Mouse (Mus musculus): Measurements from ENCODE around the gene Sh2d5. TPM values are rescaled to one million over a fixed set of nuclear protein-coding genes. Genes with fewer than 3 reads are reported as not detected.
A peak's percentile ranks its signal among the peaks of the same experiment; 100 is the strongest.

Gene Sh2d5
- polyA plus RNA-seq, 1 experiment from 2014 or later: 21.6 TPM

DNA sequence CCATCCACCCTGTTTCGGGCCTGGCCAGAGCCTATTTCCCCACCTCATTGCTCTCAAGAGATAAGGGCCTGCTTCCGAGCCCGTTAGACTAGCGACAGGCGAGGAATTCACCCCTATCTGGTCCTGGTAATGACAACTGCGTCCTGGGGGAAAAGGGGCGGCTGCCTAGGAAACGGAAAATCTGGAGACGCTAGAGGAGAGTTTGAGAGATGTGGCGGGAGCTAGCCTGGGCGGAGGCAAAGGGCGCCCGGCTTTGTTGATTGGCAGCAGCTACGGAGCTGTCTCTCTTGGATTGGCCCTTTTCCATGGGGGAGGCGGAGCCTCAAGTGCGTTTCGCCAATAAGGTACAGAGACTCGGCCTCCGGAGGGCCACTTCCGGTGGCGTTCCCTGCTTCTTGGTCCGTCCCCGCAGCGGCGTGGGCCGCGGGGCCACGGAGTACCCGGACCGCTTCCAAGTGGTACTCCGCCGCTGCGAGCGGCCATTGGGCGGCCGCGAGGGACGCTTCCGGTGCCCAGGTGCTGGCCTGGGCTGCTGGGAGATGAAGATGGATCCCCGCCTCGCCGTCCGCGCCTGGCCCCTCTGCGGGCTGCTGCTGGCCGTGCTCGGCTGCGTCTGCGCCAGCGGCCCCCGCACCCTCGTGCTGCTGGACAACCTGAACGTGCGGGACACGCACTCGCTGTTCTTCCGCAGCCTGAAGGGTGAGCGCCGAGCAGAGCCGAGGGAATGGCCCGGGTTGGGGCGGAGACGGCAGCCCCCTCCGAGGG, 54.3 kb downstream of the Sh2d5 start, which contains the start of gene Ddost:
Gene Ddost (plus strand): TSS at position 391 of the 765 bp plus-strand sequence.
- H3K4me2 ChIP-seq (ENCODE audit: low read length): peak within 1 kb of the TSS; percentile 84
- under 1% methylated on average over 60 of the region's 64 CpGs for WGBS
- peak within 1 kb of the TSS; percentile 95 for H3K4me3 ChIP-seq (ENCODE audit: low read length)
- peak; percentile 99 for ATAC-seq
- H3K36me3 ChIP-seq (ENCODE audit: control insufficient read depth, insufficient read depth, low read length): 0 out of 2 replicates have a peak, but pooled peaks cover 4% of the 10 kb centered on the region
- H3K9ac ChIP-seq (ENCODE audit: low read depth, low read length): peak within 1 kb of the TSS; percentile 94
- no peaks in the 10 kb centered on the region for H3K27me3 ChIP-seq (replicated peaks; ENCODE audit: control insufficient read depth, insufficient read depth, low read length)
- H3K27ac ChIP-seq (ENCODE audit: low read depth, low read length): peak within 1 kb of the TSS; percentile 84
- no peaks in the 10 kb centered on the region for H3K9me3 ChIP-seq (ENCODE audit: control insufficient read depth, low read length)
- peaks cover 28% of the 10 kb centered on the region for H3K4me1 ChIP-seq (ENCODE audit: control insufficient read depth, insufficient read depth, low read depth, low read length)

DNA sequence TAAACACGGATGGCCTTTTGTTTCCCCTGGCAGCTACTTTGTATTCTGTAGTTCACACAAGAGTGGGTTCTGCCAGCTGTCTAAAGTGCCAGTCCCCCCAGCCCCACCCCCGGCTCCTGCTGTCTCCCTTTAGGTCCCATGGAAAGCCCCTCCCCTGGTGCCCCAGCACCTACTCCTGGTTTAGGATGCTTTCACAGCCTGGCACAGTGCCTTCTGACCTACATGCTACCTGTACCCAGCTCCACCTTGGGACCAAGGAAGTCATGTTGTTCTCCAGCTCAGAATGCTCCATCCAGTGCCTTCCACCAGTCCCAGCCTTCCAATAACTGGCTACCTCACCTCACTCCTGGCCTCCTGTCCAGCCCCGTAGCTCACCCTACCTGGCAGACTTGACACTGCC, 56.8 kb downstream of the Sh2d5 start:
- WGBS: 80% methylated on average over 3 of the region's 3 CpGs
- H3K4me2 ChIP-seq (ENCODE audit: low read length): no peak overlapping the region
- no peaks in the 10 kb centered on the region for H3K9me3 ChIP-seq (ENCODE audit: control insufficient read depth, low read length)

DNA sequence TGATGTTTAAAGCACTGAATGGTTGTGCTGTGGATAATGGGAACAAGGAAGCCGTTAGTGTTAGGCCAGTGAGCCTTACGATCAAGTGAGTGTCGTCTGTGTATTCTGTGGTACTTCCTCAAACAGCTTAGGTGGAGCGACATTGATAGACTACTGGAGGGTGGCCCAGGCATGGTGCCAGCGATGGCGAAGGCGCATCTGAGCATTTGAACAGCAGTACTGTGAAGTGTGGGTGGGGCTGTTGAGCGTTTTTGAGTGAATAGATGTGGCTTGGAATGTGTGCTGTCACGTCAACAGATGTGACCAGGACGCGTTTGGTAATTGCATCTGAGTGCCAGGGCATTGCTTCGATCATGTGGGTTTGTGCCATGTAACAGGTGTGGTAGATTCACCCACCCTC, 57.5 kb downstream of the Sh2d5 start:
- H3K4me2 ChIP-seq (ENCODE audit: low read length): no peak overlapping the region
- H3K36me3 ChIP-seq (ENCODE audit: control insufficient read depth, insufficient read depth, low read length): peaks cover 26% of the 10 kb centered on the region
- whole genome bisulfite sequencing: 85% methylated on average over 12 of the region's 12 CpGs
- no peaks in the 10 kb centered on the region for H3K9me3 ChIP-seq (ENCODE audit: control insufficient read depth, low read length)
- H3K27ac ChIP-seq (ENCODE audit: low read depth, low read length): no peak overlapping the region
- ATAC-seq: no peak
- no peak overlapping the region for H3K9ac ChIP-seq (ENCODE audit: low read depth, low read length)
- peaks cover 28% of the 10 kb centered on the region for H3K4me1 ChIP-seq (ENCODE audit: control insufficient read depth, insufficient read depth, low read depth, low read length)
- no peaks in the 10 kb centered on the region for H3K27me3 ChIP-seq (replicated peaks; ENCODE audit: control insufficient read depth, insufficient read depth, low read length)
- no peak overlapping the region for H3K4me3 ChIP-seq (ENCODE audit: low read length)

More for the DNA sequence above, 56.8 kb downstream of the Sh2d5 start:
- H3K27me3 ChIP-seq (replicated peaks; ENCODE audit: control insufficient read depth, insufficient read depth, low read length): no peaks in the 10 kb centered on the region
- no peak overlapping the region for H3K9ac ChIP-seq (ENCODE audit: low read depth, low read length)
- no peak for ATAC-seq
- H3K36me3 ChIP-seq (ENCODE audit: control insufficient read depth, insufficient read depth, low read length): peaks cover 22% of the 10 kb centered on the region
- peaks cover 28% of the 10 kb centered on the region for H3K4me1 ChIP-seq (ENCODE audit: control insufficient read depth, insufficient read depth, low read depth, low read length)
- H3K4me3 ChIP-seq (ENCODE audit: low read length): no peak overlapping the region
- H3K27ac ChIP-seq (ENCODE audit: low read depth, low read length): no peak overlapping the region

DNA sequence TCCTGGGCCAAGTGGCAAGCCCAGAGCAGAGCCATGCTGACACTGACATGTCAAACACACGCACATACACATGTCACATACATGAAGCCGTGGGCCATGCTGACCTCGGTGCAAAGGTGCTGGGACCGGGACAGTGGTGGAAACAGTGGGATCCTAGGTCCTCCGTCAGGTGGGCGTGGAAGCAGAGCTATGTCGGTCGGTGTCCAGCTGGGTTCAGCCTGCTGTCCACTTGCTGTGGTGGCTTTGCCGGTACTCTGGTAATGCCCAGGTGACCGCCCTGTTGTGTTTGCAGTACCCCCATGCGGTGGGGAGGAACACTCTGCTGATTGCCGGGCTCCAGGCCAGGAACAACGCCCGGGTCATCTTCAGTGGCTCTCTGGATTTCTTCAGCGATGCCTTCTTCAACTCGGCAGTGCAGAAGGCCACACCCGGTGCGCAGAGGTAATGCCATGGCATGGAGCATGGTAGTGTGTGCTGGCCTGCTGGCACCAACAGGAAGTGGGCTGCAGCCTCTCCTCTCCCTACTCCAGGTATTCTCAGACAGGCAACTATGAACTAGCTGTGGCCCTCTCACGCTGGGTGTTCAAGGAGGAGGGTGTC, 60.2 kb downstream of the Sh2d5 start:
- no peak for ATAC-seq
- 95% methylated on average over 19 of the region's 19 CpGs for WGBS
- Histone ChIP-seq H3K27me3 (replicated peaks; ENCODE audit: control insufficient read depth, insufficient read depth, low read length) (no peaks in the 10 kb centered on the region), H3K27ac (ENCODE audit: low read depth, low read length) (no peak overlapping the region), H3K36me3 (ENCODE audit: control insufficient read depth, insufficient read depth, low read length) (peaks cover 43% of the 10 kb centered on the region), H3K4me1 (ENCODE audit: control insufficient read depth, insufficient read depth, low read depth, low read length) (peaks cover 19% of the 10 kb centered on the region), H3K9me3 (ENCODE audit: control insufficient read depth, low read length) (no peaks in the 10 kb centered on the region), H3K4me2 (ENCODE audit: low read length) (no peak overlapping the region), H3K4me3 (ENCODE audit: low read length) (no peak overlapping the region), H3K9ac (ENCODE audit: low read depth, low read length) (no peak overlapping the region)

Other genes with a start within 250 kb of the Sh2d5 start
- 155 and 174 TPM in 2 replicates for gene Hp1bp3, start 34.1 kb upstream of the Sh2d5 start, polyA plus RNA-seq (2015; fragmentation: Nextera tagmentation; extraction: Ambion mirVana)
- gene Kif17, start within 50 bp of the Sh2d5 start, polyA plus RNA-seq (2015; fragmentation: Nextera tagmentation; extraction: Ambion mirVana): 4.2 and 4.5 TPM in 2 replicates
- gene Ddost, start 54.3 kb downstream of the Sh2d5 start, polyA plus RNA-seq (2015; fragmentation: Nextera tagmentation; extraction: Ambion mirVana): 232 and 238 TPM in 2 replicates
- gene Pink1, start 75.9 kb downstream of the Sh2d5 start, polyA plus RNA-seq (2015; fragmentation: Nextera tagmentation; extraction: Ambion mirVana): 100 and 108 TPM in 2 replicates
- 7.9 and 8.1 TPM in 2 replicates for gene Cda, start 117.6 kb downstream of the Sh2d5 start, polyA plus RNA-seq (2015; fragmentation: Nextera tagmentation; extraction: Ambion mirVana)
- gene Fam43b, start 146.1 kb downstream of the Sh2d5 start, polyA plus RNA-seq (2015; fragmentation: Nextera tagmentation; extraction: Ambion mirVana): 16.6 and 17.3 TPM in 2 replicates
- gene Mul1, start 184.3 kb downstream of the Sh2d5 start, polyA plus RNA-seq (2015; fragmentation: Nextera tagmentation; extraction: Ambion mirVana): 21.6 and 23.7 TPM in 2 replicates
- 15.5 and 16.7 TPM in 2 replicates for gene Camk2n1, start 203.9 kb downstream of the Sh2d5 start, polyA plus RNA-seq (2015; fragmentation: Nextera tagmentation; extraction: Ambion mirVana)